Mouse (Mus musculus) heart, postnatal 0 days (tissue): Measurements from ENCODE around the gene Ino80b. TPM values are rescaled to one million over a fixed set of nuclear protein-coding genes. Genes with fewer than 3 reads are reported as not detected.

Experiments
- ATAC-seq: fragments of 200-750 bp; cut with Nextera tagmentation; 2 replicates; pipeline ENCODE4 v1.8.0; 2017; ENCODE audit warnings: low read depth, moderate number of reproducible peaks, moderate library complexity; ENCODE audit not compliant: insufficient read depth
- DNase-seq: peaks from one replicate; pipeline ENCODE4 v3.0.0-alpha.2; 2016; ENCODE audit warnings: low spot score
- H3K27ac ChIP-seq: fragments of 300-500 bp; sonication (generic); 2 replicates; pipeline ENCODE4 v1.5.1; 2014; ENCODE audit warnings: low read depth, mild to moderate bottlenecking
- H3K27me3 ChIP-seq: fragments of 300-500 bp; sonication (generic); 2 replicates; pipeline ENCODE4 v1.6.1; 2014; ENCODE audit warnings: low read length, mixed read lengths; ENCODE audit not compliant: control insufficient read depth, insufficient read depth
- H3K36me3 ChIP-seq: fragments of 300-500 bp; sonication (generic); replicated peaks from 2 replicates; pipeline ENCODE4 v1.6.1; 2014; ENCODE audit warnings: low read length, mixed read lengths; ENCODE audit not compliant: control insufficient read depth, insufficient read depth
- H3K4me1 ChIP-seq: fragments of 300-500 bp; sonication (generic); 2 replicates; pipeline ENCODE4 v1.6.1; 2014; ENCODE audit warnings: antibody characterized with exemption; ENCODE audit not compliant: control insufficient read depth, insufficient read depth
- H3K4me2 ChIP-seq: fragments of 300-500 bp; sonication (generic); 2 replicates; pipeline ENCODE4 v1.6.1; 2014; ENCODE audit warnings: low read depth, mild to moderate bottlenecking, low read length, moderate library complexity
- H3K4me3 ChIP-seq: fragments of 300-500 bp; sonication (generic); 2 replicates; pipeline ENCODE4 v1.5.1; 2014; ENCODE audit warnings: low read depth, low read length
- H3K9ac ChIP-seq: fragments of 300-500 bp; sonication (generic); replicated peaks from 2 replicates; pipeline ENCODE4 v1.6.1; 2014; ENCODE audit warnings: low read depth, low read length, mixed read lengths
- H3K9me3 ChIP-seq: fragments of 300-500 bp; sonication (generic); replicated peaks from 2 replicates; pipeline ENCODE4 v1.6.1; 2016; ENCODE audit warnings: low read length; ENCODE audit not compliant: control insufficient read depth
- CTCF ChIP-seq: IDR thresholded peaks from 2 replicates; pipeline ENCODE4 v1.5.1; 2016; ENCODE audit warnings: antibody characterized with exemption, control low read depth, low read depth
- EP300 ChIP-seq: IDR thresholded peaks from 2 replicates; pipeline ENCODE4 v1.6.1; 2016; ENCODE audit warnings: antibody characterized with exemption, low read depth
- WGBS: fragments of 180-500 bp; shearing (Covaris S2); extraction: QIAGEN DNeasy Blood & Tissue Kit; methylation state at CpG from one replicate; pipeline ENCODE4 v1.1.7; 2014; 5-methylcytosine and 5-hydroxymethylcytosine counted together
- polyA plus RNA-seq: library from polyadenylated mRNA; unstranded; fragments of >200 nt; fragmentation: Nextera tagmentation; extraction: Ambion mirVana; gene quantifications from 2 replicates; pipeline ENCODE4 v1.2.1, GENCODE M21; 2015
- total RNA-seq: library from RNA; depleted of rRNA; stranded (reverse); fragments of >200 nt; gene quantifications from 2 replicates; pipeline ENCODE4 v1.2.3, GENCODE M21; 2014; ENCODE audit warnings: low replicate concordance; rRNA removed

The Ino80b gene
- total RNA-seq (8.9 and 11.6 TPM in 2 replicates), polyA plus RNA-seq (5.5 and 6.8 TPM in 2 replicates)

- WGBS, result 29% methylated on average over 5 of the region's 5 CpGs
- no peak for ATAC-seq
- Histone ChIP-seq H3K27ac (no peak within 1 kb of the TSS), H3K9me3 (no peaks in the 10 kb centered on the region), H3K4me1 (peaks cover 20% of the 10 kb centered on the region), H3K27me3 (no peaks in the 10 kb centered on the region), H3K36me3 (no peaks in the 10 kb centered on the region), H3K4me2 (peak within 1 kb of the TSS; percentile 87), H3K4me3 (peak within 1 kb of the TSS; percentile 68), H3K9ac (peak within 1 kb of the TSS; percentile 58)
- no peak for DNase-seq
- TF ChIP-seq CTCF, result no peak
- 0 out of 2 replicates have a peak, but pooled peaks have one; percentile 14 for TF ChIP-seq EP300
These were observed at the start of gene Ino80b for GRCm38 (mm10) chr6:83125331-83125730. Gene Ino80b (minus strand): TSS chr6:83125431.

GRCm38 (mm10) chr6:83172240-83172920 lies 47.1 kb upstream of the Ino80b start:
- Histone ChIP-seq H3K27ac (no peak overlapping the region), H3K9ac (no peak overlapping the region), H3K4me1 (0 out of 2 replicates have a peak, but pooled peaks cover under 1% of the 10 kb centered on the region), H3K4me3 (no peak overlapping the region), H3K27me3 (no peaks in the 10 kb centered on the region), H3K36me3 (no peaks in the 10 kb centered on the region; the same call in 1 of the 2 replicates), H3K9me3 (no peaks in the 10 kb centered on the region), H3K4me2 (no peak overlapping the region)
- WGBS, result 70% methylated on average over 9 of the region's 9 CpGs
- ATAC-seq (no peak), DNase-seq (no peak)
- TF ChIP-seq CTCF (no peak), EP300 (no peak)

GRCm38 (mm10) chr6:83171063-83171462 lies 45.8 kb upstream of the Ino80b start:
- Histone ChIP-seq H3K4me3 (no peak overlapping the region), H3K9ac (no peak overlapping the region), H3K9me3 (no peaks in the 10 kb centered on the region), H3K27me3 (no peaks in the 10 kb centered on the region), H3K4me2 (no peak overlapping the region), H3K27ac (no peak overlapping the region), H3K36me3 (no peaks in the 10 kb centered on the region; the same call in 1 of the 2 replicates), H3K4me1 (0 out of 2 replicates have a peak, but pooled peaks cover 9% of the 10 kb centered on the region)
- WGBS, result 70% methylated on average over 5 of the region's 5 CpGs
- ATAC-seq, result no peak
- DNase-seq, result no peak
- TF ChIP-seq CTCF (no peak), EP300 (no peak)

GRCm38 (mm10) chr6:83169872-83170271 lies 44.6 kb upstream of the Ino80b start:
- H3K4me3 ChIP-seq, result no peak overlapping the region
- H3K9ac ChIP-seq, result 0 out of 2 replicates have a peak overlapping the region, but pooled peaks have one; percentile 26
- no peaks in the 10 kb centered on the region for H3K36me3 ChIP-seq
- DNase-seq (no peak), ATAC-seq (no peak)
- no peak overlapping the region for H3K27ac ChIP-seq
- H3K4me1 ChIP-seq, result 0 out of 2 replicates have a peak, but pooled peaks cover 9% of the 10 kb centered on the region
- H3K4me2 ChIP-seq, result no peak overlapping the region
- H3K9me3 ChIP-seq, result no peaks in the 10 kb centered on the region
- H3K27me3 ChIP-seq, result no peaks in the 10 kb centered on the region
- 76% methylated on average over 5 of the region's 5 CpGs for WGBS
- TF ChIP-seq EP300, result no peak
- no peak for TF ChIP-seq CTCF

GRCm38 (mm10) chr6:83166243-83166630 lies 41.0 kb upstream of the Ino80b start:
- Histone ChIP-seq H3K9ac (peak overlapping the region; percentile 91), H3K4me2 (peak overlapping the region; percentile 76), H3K4me1 (peaks cover 21% of the 10 kb centered on the region), H3K4me3 (peak overlapping the region; percentile 93), H3K27me3 (peaks cover 15% of the 10 kb centered on the region), H3K36me3 (no peaks in the 10 kb centered on the region), H3K9me3 (no peaks in the 10 kb centered on the region), H3K27ac (peak overlapping the region; percentile 73)
- peak; percentile 55 for DNase-seq
- ATAC-seq, result peak; percentile 8; the same call in 1 of the 2 replicates
- no peak for TF ChIP-seq EP300
- TF ChIP-seq CTCF, result no peak
- under 1% methylated on average over 12 of the region's 12 CpGs for WGBS
